Mouse (Mus musculus) heart, embryonic 11.5 days (tissue): Measurements from ENCODE around the gene Aig1. TPM values are rescaled to one million over a fixed set of nuclear protein-coding genes. Genes with fewer than 3 reads are reported as not detected.

Experiments
- ATAC-seq: fragments of 200-750 bp; cut with Nextera tagmentation; replicated peaks from 2 replicates; pipeline ENCODE4 v1.8.0; 2017; ENCODE audit warnings: moderate library complexity; ENCODE audit not compliant: insufficient number of reproducible peaks, low FRiP score, low TSS enrichment
- H3K27ac ChIP-seq: fragments of 300-500 bp; sonication (generic); 2 replicates; pipeline ENCODE4 v1.5.1; 2014; ENCODE audit warnings: mild to moderate bottlenecking, low read depth, low read length
- H3K27me3 ChIP-seq: fragments of 300-500 bp; sonication (generic); 2 replicates; pipeline ENCODE4 v1.6.1; 2014; ENCODE audit warnings: mild to moderate bottlenecking, low read length, mixed read lengths; ENCODE audit not compliant: control insufficient read depth, insufficient read depth
- H3K36me3 ChIP-seq: fragments of 300-500 bp; sonication (generic); 2 replicates; pipeline ENCODE4 v1.6.1; 2014; ENCODE audit warnings: mild to moderate bottlenecking, low read length, moderate library complexity, mixed read lengths; ENCODE audit not compliant: control insufficient read depth, insufficient read depth
- H3K4me1 ChIP-seq: fragments of 300-500 bp; sonication (generic); 2 replicates; pipeline ENCODE4 v1.6.1; 2014; ENCODE audit warnings: low read length; ENCODE audit not compliant: control insufficient read depth, insufficient read depth
- H3K4me2 ChIP-seq: fragments of 300-500 bp; sonication (generic); 2 replicates; pipeline ENCODE4 v1.6.1; 2014; ENCODE audit warnings: mild to moderate bottlenecking, moderate library complexity
- H3K4me3 ChIP-seq: fragments of 300-500 bp; sonication (generic); 2 replicates; pipeline ENCODE4 v1.5.1; 2014; ENCODE audit warnings: low read depth, low read length
- H3K9ac ChIP-seq: fragments of 300-500 bp; sonication (generic); 2 replicates; pipeline ENCODE4 v1.6.1; 2014; ENCODE audit warnings: mild to moderate bottlenecking, low read depth, low read length, moderate library complexity
- H3K9me3 ChIP-seq: fragments of 300-500 bp; sonication (generic); replicated peaks from 2 replicates; pipeline ENCODE4 v1.6.1; 2016; ENCODE audit warnings: low read length; ENCODE audit not compliant: control insufficient read depth
- WGBS: fragments of 180-500 bp; shearing (Covaris S2); extraction: QIAGEN DNeasy Blood & Tissue Kit; methylation state at CpG from one replicate; pipeline ENCODE4 v1.1.7; 2014; ENCODE audit not compliant: insufficient replicate concordance; 5-methylcytosine and 5-hydroxymethylcytosine counted together
- polyA plus RNA-seq: library from polyadenylated mRNA; unstranded; fragments of >200 nt; fragmentation: Nextera tagmentation; extraction: Ambion mirVana; gene quantifications from 2 replicates; pipeline ENCODE4 v1.2.1, GENCODE M21; 2014

The Aig1 gene
- polyA plus RNA-seq, 1 experiment from 2014 or later = 38.3 TPM

GRCm38 (mm10) chr10:13776014-13776413, 92.8 kb downstream of the Aig1 start:
- H3K27ac ChIP-seq = no peak overlapping the region
- no peaks in the 10 kb centered on the region for H3K36me3 ChIP-seq
- no peak overlapping the region for H3K4me3 ChIP-seq
- H3K9me3 ChIP-seq = no peaks in the 10 kb centered on the region
- WGBS = 67% methylated on average over 3 of the region's 3 CpGs
- H3K27me3 ChIP-seq = no peaks in the 10 kb centered on the region
- ATAC-seq = no peak
- H3K4me2 ChIP-seq = no peak overlapping the region
- no peaks in the 10 kb centered on the region for H3K4me1 ChIP-seq
- H3K9ac ChIP-seq = no peak overlapping the region

- Histone ChIP-seq H3K27ac (no peak overlapping the region), H3K4me2 (no peak overlapping the region), H3K4me3 (no peak overlapping the region), H3K9me3 (no peaks in the 10 kb centered on the region), H3K36me3 (no peaks in the 10 kb centered on the region), H3K9ac (no peak overlapping the region), H3K27me3 (no peaks in the 10 kb centered on the region), H3K4me1 (no peaks in the 10 kb centered on the region)
- ATAC-seq = no peak
- 88% methylated on average over 2 of the region's 2 CpGs for WGBS
Observed at GRCm38 (mm10) chr10:13775411-13775810, 93.4 kb downstream of the Aig1 start.

- Histone ChIP-seq H3K4me2 (no peak overlapping the region), H3K27me3 (no peaks in the 10 kb centered on the region), H3K4me1 (no peaks in the 10 kb centered on the region), H3K27ac (no peak overlapping the region), H3K9me3 (no peaks in the 10 kb centered on the region), H3K36me3 (no peaks in the 10 kb centered on the region), H3K4me3 (no peak overlapping the region), H3K9ac (no peak overlapping the region)
- 76% methylated on average over 3 of the region's 3 CpGs for WGBS
- ATAC-seq = no peak
Observed at GRCm38 (mm10) chr10:13774910-13775309, 93.9 kb downstream of the Aig1 start.

- WGBS = 79% methylated on average over 1 of the region's 1 CpGs
- Histone ChIP-seq H3K36me3 (no peaks in the 10 kb centered on the region), H3K27me3 (no peaks in the 10 kb centered on the region), H3K9me3 (no peaks in the 10 kb centered on the region), H3K4me3 (no peak overlapping the region), H3K27ac (no peak overlapping the region), H3K4me2 (no peak overlapping the region), H3K9ac (no peak overlapping the region), H3K4me1 (no peaks in the 10 kb centered on the region)
- no peak for ATAC-seq
Observed at GRCm38 (mm10) chr10:13770720-13771119, 98.1 kb downstream of the Aig1 start.

GRCm38 (mm10) chr10:13769789-13770188, 99.0 kb downstream of the Aig1 start:
- H3K4me3 ChIP-seq = no peak overlapping the region
- no peaks in the 10 kb centered on the region for H3K36me3 ChIP-seq
- no peak overlapping the region for H3K27ac ChIP-seq
- no peaks in the 10 kb centered on the region for H3K4me1 ChIP-seq
- no peak overlapping the region for H3K4me2 ChIP-seq
- no peak overlapping the region for H3K9ac ChIP-seq
- ATAC-seq = no peak
- no peaks in the 10 kb centered on the region for H3K9me3 ChIP-seq
- H3K27me3 ChIP-seq = no peaks in the 10 kb centered on the region
- WGBS = 62% methylated on average over 2 of the region's 2 CpGs

- no peaks in the 10 kb centered on the region for H3K36me3 ChIP-seq
- no peak for ATAC-seq
Observed at GRCm38 (mm10) chr10:13768866-13769265, 99.9 kb downstream of the Aig1 start.

GRCm38 (mm10) chr10:13767076-13767475, 101.7 kb downstream of the Aig1 start:
- no peaks in the 10 kb centered on the region for H3K27me3 ChIP-seq
- ATAC-seq = no peak
- H3K36me3 ChIP-seq = no peaks in the 10 kb centered on the region
- H3K9me3 ChIP-seq = no peaks in the 10 kb centered on the region
- no peaks in the 10 kb centered on the region for H3K4me1 ChIP-seq
- no peak overlapping the region for H3K4me3 ChIP-seq
- H3K9ac ChIP-seq = no peak overlapping the region
- 84% methylated on average over 6 of the region's 6 CpGs for WGBS
- no peak overlapping the region for H3K4me2 ChIP-seq
- no peak overlapping the region for H3K27ac ChIP-seq

More at GRCm38 (mm10) chr10:13768866-13769265, 99.9 kb downstream of the Aig1 start:
- Histone ChIP-seq H3K9ac (no peak overlapping the region), H3K4me3 (no peak overlapping the region), H3K4me2 (no peak overlapping the region), H3K4me1 (no peaks in the 10 kb centered on the region), H3K9me3 (no peaks in the 10 kb centered on the region), H3K27me3 (no peaks in the 10 kb centered on the region), H3K27ac (no peak overlapping the region)

GRCm38 (mm10) chr10:13763151-13763550, 105.6 kb downstream of the Aig1 start:
- no peak overlapping the region for H3K27ac ChIP-seq

GRCm38 (mm10) chr10:13754712-13755111, 114.1 kb downstream of the Aig1 start:
- no peaks in the 10 kb centered on the region; the same call in 1 of the 2 replicates for H3K36me3 ChIP-seq
- H3K4me2 ChIP-seq = no peak overlapping the region
- H3K27me3 ChIP-seq = no peaks in the 10 kb centered on the region
- no peaks in the 10 kb centered on the region for H3K9me3 ChIP-seq
- no peaks in the 10 kb centered on the region for H3K4me1 ChIP-seq
- ATAC-seq = no peak
- WGBS = 93% methylated on average over 1 of the region's 1 CpGs
- H3K27ac ChIP-seq = no peak overlapping the region
- no peak overlapping the region for H3K9ac ChIP-seq
- H3K4me3 ChIP-seq = no peak overlapping the region

More at GRCm38 (mm10) chr10:13763151-13763550, 105.6 kb downstream of the Aig1 start:
- no peaks in the 10 kb centered on the region for H3K36me3 ChIP-seq
- H3K27me3 ChIP-seq = no peaks in the 10 kb centered on the region
- H3K4me1 ChIP-seq = no peaks in the 10 kb centered on the region
- H3K9me3 ChIP-seq = no peaks in the 10 kb centered on the region
- H3K9ac ChIP-seq = no peak overlapping the region
- H3K4me2 ChIP-seq = no peak overlapping the region
- WGBS = 69% methylated on average over 2 of the region's 2 CpGs
- no peak for ATAC-seq
- no peak overlapping the region for H3K4me3 ChIP-seq
